Mouse (Mus musculus) heart, postnatal 0 days (tissue): ENCODE measurements at regions not wholly inside any gene's neighbourhood (a gene's known extent, or its start where the extent isn't known, plus 50 kb on each side); places are given as distances from the start of the nearest gene placed in this dataset.

Experiments used
- CTCF ChIP-seq: IDR thresholded peaks from 2 replicates; pipeline ENCODE4 v1.5.1; 2016; ENCODE audit warnings: antibody characterized with exemption, control low read depth, low read depth
- EP300 ChIP-seq: IDR thresholded peaks from 2 replicates; pipeline ENCODE4 v1.6.1; 2016; ENCODE audit warnings: antibody characterized with exemption, low read depth

- TF ChIP-seq EP300 = no peak
- TF ChIP-seq CTCF = no peak
Measured at GRCm38 (mm10) chr16:65683089-65683488, 120.6 kb upstream of the Chmp2b start.
